Mouse (Mus musculus): ENCODE measurements around the gene Rplp0.

- no peak for TF ChIP-seq POLR2A (IDR thresholded peaks at IDR 0.05; ENCODE audit: extremely low read depth, insufficient read depth, low read length)
- TF ChIP-seq CTCF (IDR thresholded peaks at IDR 0.05; ENCODE audit: low read depth, low read length), result no peak
Observed at GRCm38 (mm10) chr5:115542635-115543384, 16.5 kb upstream of the Rplp0 start.

Measured in liver, adult 2 months (tissue).